Mouse (Mus musculus) intestine, embryonic 16.5 days (tissue): Measurements from ENCODE around the gene Tnnc2. TPM values are rescaled to one million over a fixed set of nuclear protein-coding genes. Genes with fewer than 3 reads are reported as not detected.

Experiments
- ATAC-seq: fragments of 200-750 bp; cut with Nextera tagmentation; 2 replicates; pipeline ENCODE4 v1.8.0; 2017; ENCODE audit warnings: moderate TSS enrichment, moderate library complexity
- H3K27ac ChIP-seq: fragments of 300-500 bp; sonication (generic); 2 replicates; pipeline ENCODE4 v1.5.1; 2014; ENCODE audit warnings: mild to moderate bottlenecking, low read length
- H3K27me3 ChIP-seq: fragments of 300-500 bp; sonication (generic); replicated peaks from 2 replicates; pipeline ENCODE4 v1.6.1; 2014; ENCODE audit warnings: low read length, control low read depth, mixed read lengths; ENCODE audit not compliant: control insufficient read depth, insufficient read depth
- H3K36me3 ChIP-seq: fragments of 300-500 bp; sonication (generic); 2 replicates; pipeline ENCODE4 v1.6.1; 2014; ENCODE audit warnings: low read length, control low read depth; ENCODE audit not compliant: control insufficient read depth, insufficient read depth
- H3K4me1 ChIP-seq: fragments of 300-500 bp; sonication (generic); 2 replicates; pipeline ENCODE4 v1.6.1; 2014; ENCODE audit warnings: low read length, control low read depth, mixed read lengths; ENCODE audit not compliant: control insufficient read depth, insufficient read depth
- H3K4me2 ChIP-seq: fragments of 300-500 bp; sonication (generic); 2 replicates; pipeline ENCODE4 v1.6.1; 2014; ENCODE audit warnings: low read depth, low read length, control low read depth
- H3K4me3 ChIP-seq: fragments of 300-500 bp; sonication (generic); 2 replicates; pipeline ENCODE4 v1.5.1; 2014; ENCODE audit warnings: mild to moderate bottlenecking, low read length
- H3K9ac ChIP-seq: fragments of 300-500 bp; sonication (generic); 2 replicates; pipeline ENCODE4 v1.6.1; 2014; ENCODE audit warnings: low read depth, low read length
- H3K9me3 ChIP-seq: fragments of 300-500 bp; sonication (generic); 2 replicates; pipeline ENCODE4 v1.6.1; 2016; ENCODE audit warnings: low read length, control low read depth; ENCODE audit not compliant: control insufficient read depth
- WGBS: fragments of 180-500 bp; shearing (Covaris S2); extraction: QIAGEN DNeasy Blood & Tissue Kit; methylation state at CpG from one replicate; pipeline ENCODE4 v1.1.7; 2014; 5-methylcytosine and 5-hydroxymethylcytosine counted together
- polyA plus RNA-seq: library from polyadenylated mRNA; unstranded; fragments of >200 nt; fragmentation: Nextera tagmentation; extraction: Ambion mirVana; gene quantifications from 2 replicates; pipeline ENCODE4 v1.2.1, GENCODE M21; 2015

Gene Tnnc2
- polyA plus RNA-seq, 1 experiment from 2014 or later, result 3.2 TPM

DNA sequence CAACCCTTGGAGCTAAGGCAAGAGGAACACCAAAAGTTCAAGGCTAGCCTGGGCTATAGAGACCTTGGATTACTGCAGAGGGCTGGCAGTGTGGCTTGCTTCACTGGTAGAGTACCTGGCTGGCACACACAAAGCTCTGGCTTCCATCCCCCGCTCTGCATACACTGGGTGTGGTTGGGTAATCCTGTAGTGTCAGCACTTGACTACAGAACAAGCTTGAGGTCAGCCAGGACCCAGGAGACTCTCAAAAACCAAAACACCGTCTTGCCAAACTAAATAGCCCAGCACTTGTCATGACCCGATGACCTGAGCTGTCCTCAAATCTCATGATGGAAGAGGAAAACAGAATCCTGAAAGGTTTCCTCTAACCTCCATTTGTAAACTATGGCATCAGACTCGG is 10.7 kb upstream of the Tnnc2 start:
- Histone ChIP-seq H3K4me3 (no peak overlapping the region), H3K27ac (no peak overlapping the region), H3K27me3 (no peaks in the 10 kb centered on the region), H3K9me3 (no peaks in the 10 kb centered on the region), H3K4me2 (no peak overlapping the region), H3K4me1 (peaks cover 20% of the 10 kb centered on the region), H3K36me3 (peaks cover 22% of the 10 kb centered on the region; the same call in 1 of the 2 replicates), H3K9ac (no peak overlapping the region)
- WGBS, result 64% methylated on average over 4 of the region's 4 CpGs
- ATAC-seq, result no peak

- 64% methylated on average over 4 of the region's 4 CpGs for WGBS
- H3K4me3 ChIP-seq, result no peak overlapping the region
- no peak overlapping the region for H3K27ac ChIP-seq
- no peak for ATAC-seq
- no peaks in the 10 kb centered on the region for H3K9me3 ChIP-seq
- no peaks in the 10 kb centered on the region for H3K27me3 ChIP-seq
- H3K4me2 ChIP-seq, result no peak overlapping the region
- no peak overlapping the region for H3K9ac ChIP-seq
- H3K36me3 ChIP-seq, result peaks cover 20% of the 10 kb centered on the region; the same call in 1 of the 2 replicates
- peaks cover 23% of the 10 kb centered on the region for H3K4me1 ChIP-seq
Observed at GRCm38 (mm10) chr2:164788411-164788810, 8.6 kb upstream of the Tnnc2 start.

DNA sequence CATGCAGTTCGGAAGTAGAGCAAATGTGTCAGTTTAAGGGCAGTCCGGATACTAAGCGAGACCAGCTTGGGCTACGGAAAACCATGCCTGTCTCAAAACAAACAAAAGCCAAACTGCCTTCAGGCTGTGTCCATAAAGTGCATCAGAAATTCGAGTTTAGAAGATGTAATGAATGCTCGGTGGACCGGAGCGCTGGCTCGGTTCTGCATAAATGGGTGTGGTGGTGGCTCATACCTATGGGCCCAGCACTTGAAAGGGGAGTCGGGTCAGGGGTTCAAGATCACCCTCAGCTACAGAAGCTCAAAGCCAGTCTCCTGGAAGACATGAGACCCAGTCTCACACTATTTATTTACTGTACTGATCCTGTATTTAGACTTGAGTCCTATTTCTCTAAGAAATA is 8.0 kb upstream of the Tnnc2 start:
- no peak overlapping the region for H3K4me2 ChIP-seq
- WGBS, result 77% methylated on average over 10 of the region's 10 CpGs

GRCm38 (mm10) chr2:164787032-164787431 is 7.3 kb upstream of the Tnnc2 start:
- Histone ChIP-seq H3K4me1 (peaks cover 20% of the 10 kb centered on the region), H3K4me2 (peak overlapping the region; percentile 64), H3K27ac (peak overlapping the region; percentile 96), H3K9me3 (no peaks in the 10 kb centered on the region), H3K4me3 (peak overlapping the region; percentile 66), H3K27me3 (no peaks in the 10 kb centered on the region), H3K9ac (peak overlapping the region; percentile 87), H3K36me3 (peaks cover 15% of the 10 kb centered on the region; the same call in 1 of the 2 replicates)
- ATAC-seq, result no peak
- 83% methylated on average over 3 of the region's 3 CpGs for WGBS

More for the DNA sequence above, 8.0 kb upstream of the Tnnc2 start:
- Histone ChIP-seq H3K4me1 (peaks cover 20% of the 10 kb centered on the region), H3K36me3 (peaks cover 16% of the 10 kb centered on the region; the same call in 1 of the 2 replicates), H3K9ac (no peak overlapping the region), H3K4me3 (no peak overlapping the region), H3K27me3 (no peaks in the 10 kb centered on the region), H3K27ac (no peak overlapping the region), H3K9me3 (no peaks in the 10 kb centered on the region)
- no peak for ATAC-seq

DNA sequence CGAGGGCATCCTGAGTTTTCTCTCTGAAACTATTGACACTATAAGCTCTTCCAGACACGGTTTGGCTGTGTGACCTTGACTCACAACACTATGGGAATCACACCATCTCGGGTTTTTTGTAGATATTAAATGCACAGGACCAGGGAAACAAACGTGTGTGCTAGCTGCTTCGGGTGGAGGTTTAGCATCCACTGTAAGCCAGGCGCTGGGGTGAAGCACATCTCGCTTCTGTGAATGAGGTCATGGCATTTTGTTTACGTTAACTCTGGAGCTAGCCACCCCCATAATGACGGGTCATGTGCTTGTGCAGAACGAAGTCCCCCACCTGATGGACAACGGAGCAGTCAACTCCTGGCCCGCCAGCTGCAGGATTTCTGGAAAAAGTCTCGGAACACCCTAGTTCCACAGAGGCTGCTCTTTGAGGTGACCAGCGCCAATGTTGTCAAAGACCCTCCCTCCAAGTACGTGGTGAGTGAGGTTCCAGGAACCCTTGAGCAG is 6.7 kb upstream of the Tnnc2 start:
- Histone ChIP-seq H3K9ac (peak overlapping the region; percentile 87), H3K4me1 (peaks cover 20% of the 10 kb centered on the region), H3K27me3 (no peaks in the 10 kb centered on the region), H3K36me3 (peaks cover 9% of the 10 kb centered on the region; the same call in 1 of the 2 replicates), H3K9me3 (no peaks in the 10 kb centered on the region), H3K4me2 (peak overlapping the region; percentile 64), H3K4me3 (peak overlapping the region; percentile 66), H3K27ac (peak overlapping the region; percentile 96)
- WGBS, result 11% methylated on average over 15 of the region's 15 CpGs
- ATAC-seq, result peak; percentile 19

DNA sequence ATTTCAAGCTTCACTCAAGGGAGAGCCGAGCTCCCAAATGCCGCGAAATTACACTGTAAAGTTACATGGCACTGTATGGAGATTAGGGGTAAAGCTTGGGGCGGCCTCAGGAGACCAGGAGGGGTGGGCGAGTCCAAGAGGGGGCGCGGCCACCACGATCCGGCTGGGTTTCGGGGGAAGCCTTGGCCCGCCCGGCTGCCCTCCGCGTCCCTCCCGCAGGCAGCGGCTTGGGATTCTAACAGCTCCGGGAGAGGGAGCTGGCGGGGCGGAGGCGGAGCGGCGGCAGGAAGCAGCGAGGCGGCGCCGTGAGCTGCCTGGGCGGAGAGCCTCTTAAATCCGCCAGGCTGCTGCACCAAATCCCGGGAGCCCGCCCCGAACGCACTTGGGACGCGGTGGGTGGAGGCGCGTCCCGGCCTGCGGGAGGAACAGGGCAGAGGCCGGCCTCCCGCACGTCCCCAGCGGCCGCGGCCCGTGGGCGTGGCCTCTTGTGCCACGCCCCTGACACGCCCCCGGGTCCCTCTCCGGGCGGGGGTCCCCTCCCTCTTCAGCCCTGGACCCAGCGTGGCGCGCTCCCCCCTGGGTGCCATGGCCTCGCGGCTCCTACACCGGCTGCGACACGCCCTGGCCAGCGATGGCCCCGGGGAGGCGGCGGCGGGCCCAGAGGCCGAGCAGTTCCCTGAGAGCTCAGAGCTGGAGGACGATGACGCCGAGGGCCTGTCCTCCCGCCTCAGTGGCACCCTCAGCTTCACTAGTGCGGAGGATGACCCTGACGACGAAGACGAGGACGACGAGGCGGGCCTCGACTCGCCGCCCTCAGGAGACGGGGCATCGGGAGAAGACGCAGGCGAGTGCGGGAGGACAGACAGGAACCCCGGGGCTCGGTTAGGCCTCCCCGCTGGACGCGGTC is 6.0 kb upstream of the Tnnc2 start, which contains the start of gene Snx21:
Snx21 (plus strand) TSS at position 343 of the 907 bp plus-strand sequence.
- H3K27me3 ChIP-seq, result no peaks in the 10 kb centered on the region
- peak within 1 kb of the TSS; percentile 87 for H3K9ac ChIP-seq
- H3K27ac ChIP-seq, result peak within 1 kb of the TSS; percentile 96
- ATAC-seq, result peak; percentile 95
- H3K4me3 ChIP-seq, result peak within 1 kb of the TSS; percentile 66
- H3K36me3 ChIP-seq, result 0 out of 2 replicates have a peak, but pooled peaks cover 4% of the 10 kb centered on the region
- peak within 1 kb of the TSS; percentile 64 for H3K4me2 ChIP-seq
- under 1% methylated on average over 83 of the region's 89 CpGs for WGBS
- peaks cover 20% of the 10 kb centered on the region for H3K4me1 ChIP-seq
- H3K9me3 ChIP-seq, result no peaks in the 10 kb centered on the region

GRCm38 (mm10) chr2:164784869-164785420 is 5.2 kb upstream of the Tnnc2 start:
- ATAC-seq, result 0 out of 2 replicates have a peak, but pooled peaks have one; percentile 0
- H3K27ac ChIP-seq, result peak overlapping the region; percentile 96
- H3K4me1 ChIP-seq, result peaks cover 20% of the 10 kb centered on the region
- no peaks in the 10 kb centered on the region for H3K27me3 ChIP-seq
- H3K4me2 ChIP-seq, result peak overlapping the region; percentile 64
- 0 out of 2 replicates have a peak, but pooled peaks cover 3% of the 10 kb centered on the region for H3K36me3 ChIP-seq
- H3K9me3 ChIP-seq, result no peaks in the 10 kb centered on the region
- 3% methylated on average over 7 of the region's 7 CpGs for WGBS
- peak overlapping the region; percentile 87 for H3K9ac ChIP-seq
- H3K4me3 ChIP-seq, result peak overlapping the region; percentile 66

DNA sequence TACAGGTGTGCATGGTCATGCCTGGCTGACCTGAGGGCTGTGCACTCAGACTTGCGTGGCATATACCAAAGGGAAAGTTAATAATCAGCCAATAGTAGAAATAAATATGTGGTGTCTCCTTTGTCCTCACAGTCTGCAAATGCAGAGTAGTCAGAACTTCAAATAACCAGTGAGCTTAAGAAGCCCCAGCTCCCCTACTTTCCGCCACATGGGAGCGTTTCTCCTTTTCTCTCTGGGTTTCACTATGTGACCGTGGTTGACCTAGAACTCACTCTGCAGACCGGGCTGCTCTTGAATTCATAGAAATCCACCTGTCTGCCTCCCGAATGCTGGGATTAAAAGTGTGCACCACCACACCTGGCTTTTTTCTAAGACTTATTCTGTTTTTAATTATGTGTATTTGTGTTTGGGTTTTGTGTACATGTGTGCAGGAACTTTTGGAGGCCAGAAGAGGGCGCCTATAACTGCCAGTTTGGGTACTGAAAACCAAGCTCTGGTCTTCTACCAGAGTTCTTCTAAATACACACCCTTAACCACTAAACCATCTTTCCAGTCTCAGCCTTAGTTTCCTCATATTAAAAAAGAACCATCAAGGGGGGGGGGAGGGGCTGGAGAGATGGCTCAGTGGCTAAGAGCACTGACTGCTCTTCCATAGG is 4.3 kb upstream of the Tnnc2 start:
- 75% methylated on average over 7 of the region's 7 CpGs for WGBS
- no peak overlapping the region for H3K9ac ChIP-seq
- peaks cover 20% of the 10 kb centered on the region for H3K4me1 ChIP-seq
- H3K4me2 ChIP-seq, result no peak overlapping the region
- H3K4me3 ChIP-seq, result no peak overlapping the region
- H3K27me3 ChIP-seq, result no peaks in the 10 kb centered on the region
- no peak for ATAC-seq
- H3K27ac ChIP-seq, result no peak overlapping the region
- 0 out of 2 replicates have a peak, but pooled peaks cover 3% of the 10 kb centered on the region for H3K36me3 ChIP-seq
- H3K9me3 ChIP-seq, result no peaks in the 10 kb centered on the region

GRCm38 (mm10) chr2:164781876-164782275 is 2.1 kb upstream of the Tnnc2 start:
- Histone ChIP-seq H3K4me3 (no peak overlapping the region), H3K9me3 (no peaks in the 10 kb centered on the region), H3K27me3 (peaks cover 1% of the 10 kb centered on the region; the same call in 1 of the 2 replicates), H3K4me2 (no peak overlapping the region), H3K9ac (no peak overlapping the region), H3K4me1 (peaks cover 8% of the 10 kb centered on the region), H3K27ac (no peak overlapping the region), H3K36me3 (no peaks in the 10 kb centered on the region)
- no peak for ATAC-seq
- WGBS, result 77% methylated on average over 4 of the region's 4 CpGs
